Mouse (Mus musculus) heart, embryonic 16.5 days (tissue): ENCODE data around the gene Dip2b. TPM values are rescaled to one million over a fixed set of nuclear protein-coding genes. Genes with fewer than 3 reads are reported as not detected.

Experiments
- ATAC-seq: fragments of 200-750 bp; cut with Nextera tagmentation; replicated peaks from 2 replicates; pipeline ENCODE4 v1.8.0; 2017; ENCODE audit warnings: moderate number of reproducible peaks; ENCODE audit not compliant: insufficient read depth, low FRiP score; ENCODE audit errors: extremely low read depth
- H3K27ac ChIP-seq: fragments of 300-500 bp; sonication (generic); 2 replicates; pipeline ENCODE4 v1.5.1; 2014; ENCODE audit warnings: mild to moderate bottlenecking, low read length, control low read depth, moderate library complexity
- H3K27me3 ChIP-seq: fragments of 300-500 bp; sonication (generic); 2 replicates; pipeline ENCODE4 v1.6.1; 2014; ENCODE audit warnings: low read length, mixed read lengths; ENCODE audit not compliant: control insufficient read depth, insufficient read depth
- H3K36me3 ChIP-seq: fragments of 300-500 bp; sonication (generic); 2 replicates; pipeline ENCODE4 v1.6.1; 2014; ENCODE audit not compliant: control insufficient read depth, insufficient read depth
- H3K4me1 ChIP-seq: fragments of 300-500 bp; sonication (generic); 2 replicates; pipeline ENCODE4 v1.6.1; 2014; ENCODE audit warnings: low read length, mixed read lengths; ENCODE audit not compliant: control insufficient read depth, insufficient read depth
- H3K4me2 ChIP-seq: fragments of 300-500 bp; sonication (generic); 2 replicates; pipeline ENCODE4 v1.6.1; 2014; ENCODE audit warnings: low read depth, mild to moderate bottlenecking, control low read depth, low read length
- H3K4me3 ChIP-seq: fragments of 300-500 bp; sonication (generic); 2 replicates; pipeline ENCODE4 v1.5.1; 2014; ENCODE audit warnings: mild to moderate bottlenecking, control low read depth, low read length
- H3K9ac ChIP-seq: fragments of 300-500 bp; sonication (generic); 2 replicates; pipeline ENCODE4 v1.6.1; 2014; ENCODE audit warnings: low read length, control low read depth
- H3K9me3 ChIP-seq: fragments of 300-500 bp; sonication (generic); replicated peaks from 2 replicates; pipeline ENCODE4 v1.6.1; 2016; ENCODE audit warnings: low read length; ENCODE audit not compliant: control insufficient read depth
- WGBS: fragments of 180-500 bp; shearing (Covaris S2); extraction: QIAGEN DNeasy Blood & Tissue Kit; methylation state at CpG from one replicate; pipeline ENCODE4 v1.1.7; 2014; 5-methylcytosine and 5-hydroxymethylcytosine counted together
- polyA plus RNA-seq: library from polyadenylated mRNA; unstranded; fragments of >200 nt; fragmentation: Nextera tagmentation; extraction: Ambion mirVana; gene quantifications from 2 replicates; pipeline ENCODE4 v1.2.1, GENCODE M21; 2015

The Dip2b gene
- polyA plus RNA-seq, 1 experiment from 2014 or later: 14.1 TPM

- no peak overlapping the region for H3K4me2 ChIP-seq
- H3K4me1 ChIP-seq: peaks cover 16% of the 10 kb centered on the region; the same call in 1 of the 2 replicates
- no peak overlapping the region for H3K27ac ChIP-seq
- no peaks in the 10 kb centered on the region for H3K9me3 ChIP-seq
- no peaks in the 10 kb centered on the region for H3K27me3 ChIP-seq
- WGBS: 70% methylated on average over 7 of the region's 7 CpGs
- H3K9ac ChIP-seq: no peak overlapping the region
- no peaks in the 10 kb centered on the region for H3K36me3 ChIP-seq
- H3K4me3 ChIP-seq: no peak overlapping the region
- no peak; the same call in 1 of the 2 replicates for ATAC-seq
Observed at GRCm38 (mm10) chr15:100059626-100060311, 21.3 kb downstream of the Dip2b start.

- H3K4me1 ChIP-seq: peaks cover 16% of the 10 kb centered on the region; the same call in 1 of the 2 replicates
- no peak overlapping the region for H3K9ac ChIP-seq
- H3K36me3 ChIP-seq: no peaks in the 10 kb centered on the region
- no peak; the same call in 1 of the 2 replicates for ATAC-seq
- no peaks in the 10 kb centered on the region for H3K9me3 ChIP-seq
- H3K27ac ChIP-seq: no peak overlapping the region
- H3K4me3 ChIP-seq: no peak overlapping the region
- 76% methylated on average over 4 of the region's 4 CpGs for WGBS
- H3K4me2 ChIP-seq: no peak overlapping the region
- H3K27me3 ChIP-seq: no peaks in the 10 kb centered on the region
Observed at GRCm38 (mm10) chr15:100060513-100061140, 22.2 kb downstream of the Dip2b start.

- Histone ChIP-seq H3K27me3 (no peaks in the 10 kb centered on the region), H3K9ac (no peak overlapping the region), H3K36me3 (no peaks in the 10 kb centered on the region), H3K4me1 (peaks cover 17% of the 10 kb centered on the region), H3K4me2 (no peak overlapping the region), H3K9me3 (no peaks in the 10 kb centered on the region), H3K4me3 (no peak overlapping the region), H3K27ac (no peak overlapping the region)
- 94% methylated on average over 3 of the region's 3 CpGs for WGBS
- no peak for ATAC-seq
Observed at GRCm38 (mm10) chr15:100061377-100061776, 22.9 kb downstream of the Dip2b start.

- no peak overlapping the region for H3K4me2 ChIP-seq
- H3K36me3 ChIP-seq: no peaks in the 10 kb centered on the region
- ATAC-seq: no peak
- 93% methylated on average over 13 of the region's 13 CpGs for whole genome bisulfite sequencing
- H3K9me3 ChIP-seq: no peaks in the 10 kb centered on the region
- no peak overlapping the region for H3K4me3 ChIP-seq
- no peaks in the 10 kb centered on the region for H3K27me3 ChIP-seq
- H3K4me1 ChIP-seq: peaks cover 20% of the 10 kb centered on the region
- H3K27ac ChIP-seq: no peak overlapping the region
- no peak overlapping the region for H3K9ac ChIP-seq
Observed at GRCm38 (mm10) chr15:100063229-100063773, 24.8 kb downstream of the Dip2b start.

GRCm38 (mm10) chr15:100066702-100067101 lies 28.2 kb downstream of the Dip2b start:
- Histone ChIP-seq H3K27ac (no peak overlapping the region; the same call in 1 of the 2 replicates), H3K27me3 (no peaks in the 10 kb centered on the region), H3K4me1 (peaks cover 18% of the 10 kb centered on the region), H3K9ac (0 out of 2 replicates have a peak overlapping the region, but pooled peaks have one; percentile 24), H3K9me3 (no peaks in the 10 kb centered on the region), H3K4me3 (no peak overlapping the region), H3K4me2 (peak overlapping the region; percentile 33), H3K36me3 (no peaks in the 10 kb centered on the region)
- no peak for ATAC-seq
- 65% methylated on average over 9 of the region's 9 CpGs for WGBS

- Histone ChIP-seq H3K4me2 (no peak overlapping the region), H3K27me3 (no peaks in the 10 kb centered on the region), H3K4me3 (no peak overlapping the region), H3K36me3 (no peaks in the 10 kb centered on the region), H3K27ac (no peak overlapping the region), H3K4me1 (peaks cover 15% of the 10 kb centered on the region), H3K9ac (no peak overlapping the region), H3K9me3 (no peaks in the 10 kb centered on the region)
- no peak for ATAC-seq
- WGBS: 81% methylated on average over 4 of the region's 4 CpGs
Observed at GRCm38 (mm10) chr15:100069101-100069500, 30.6 kb downstream of the Dip2b start.

GRCm38 (mm10) chr15:100070021-100070420 lies 31.6 kb downstream of the Dip2b start:
- WGBS: 77% methylated on average over 8 of the region's 8 CpGs
- no peak overlapping the region for H3K4me2 ChIP-seq
- H3K9me3 ChIP-seq: no peaks in the 10 kb centered on the region
- ATAC-seq: no peak
- H3K27me3 ChIP-seq: no peaks in the 10 kb centered on the region
- peaks cover 15% of the 10 kb centered on the region for H3K4me1 ChIP-seq
- no peaks in the 10 kb centered on the region for H3K36me3 ChIP-seq
- H3K9ac ChIP-seq: no peak overlapping the region
- H3K27ac ChIP-seq: no peak overlapping the region
- no peak overlapping the region for H3K4me3 ChIP-seq

GRCm38 (mm10) chr15:100071819-100072218 lies 33.4 kb downstream of the Dip2b start:
- Histone ChIP-seq H3K9me3 (no peaks in the 10 kb centered on the region), H3K27me3 (no peaks in the 10 kb centered on the region), H3K4me1 (peaks cover 13% of the 10 kb centered on the region), H3K9ac (no peak overlapping the region), H3K27ac (no peak overlapping the region), H3K4me2 (no peak overlapping the region), H3K4me3 (no peak overlapping the region), H3K36me3 (no peaks in the 10 kb centered on the region)
- 87% methylated on average over 3 of the region's 3 CpGs for WGBS
- no peak for ATAC-seq
